Mouse (Mus musculus) forebrain, postnatal 0 days (tissue): ENCODE data around the gene Gnas. TPM values are rescaled to one million over a fixed set of nuclear protein-coding genes. Genes with fewer than 3 reads are reported as not detected.

ENCODE experiments used
- ATAC-seq: fragments of 200-750 bp; cut with Nextera tagmentation; 2 replicates; pipeline ENCODE4 v1.8.0; 2017; ENCODE audit warnings: mild to moderate bottlenecking, moderate library complexity
- DNase-seq: peaks from one replicate; pipeline ENCODE4 v3.0.0-alpha.2; 2015
- H3K27ac ChIP-seq: fragments of 300-500 bp; sonication (generic); 2 replicates; pipeline ENCODE4 v1.5.1; 2014; ENCODE audit warnings: low read depth, mild to moderate bottlenecking, antibody characterized with exemption, low read length, moderate library complexity, mixed read lengths
- H3K27me3 ChIP-seq: fragments of 300-500 bp; sonication (generic); 2 replicates; pipeline ENCODE4 v1.6.1; 2014; ENCODE audit warnings: mild to moderate bottlenecking, low read length, mixed read lengths; ENCODE audit not compliant: insufficient read depth
- H3K36me3 ChIP-seq: fragments of 300-500 bp; sonication (generic); 2 replicates; pipeline ENCODE4 v1.6.1; 2014; ENCODE audit warnings: mild to moderate bottlenecking, moderate library complexity; ENCODE audit not compliant: insufficient read depth
- H3K4me1 ChIP-seq: fragments of 300-500 bp; sonication (generic); 2 replicates; pipeline ENCODE4 v1.6.1; 2014; ENCODE audit warnings: antibody characterized with exemption; ENCODE audit not compliant: insufficient read depth
- H3K4me2 ChIP-seq: fragments of 300-500 bp; sonication (generic); 2 replicates; pipeline ENCODE4 v1.6.1; 2014; ENCODE audit warnings: low read depth, mild to moderate bottlenecking, moderate library complexity
- H3K4me3 ChIP-seq: fragments of 300-500 bp; sonication (generic); 2 replicates; pipeline ENCODE4 v1.5.1; 2014; ENCODE audit warnings: low read depth, low read length, mixed read lengths
- H3K9ac ChIP-seq: fragments of 300-500 bp; sonication (generic); 2 replicates; pipeline ENCODE4 v1.6.1; 2014; ENCODE audit warnings: mild to moderate bottlenecking
- H3K9me3 ChIP-seq: fragments of 300-500 bp; sonication (generic); 2 replicates; pipeline ENCODE4 v1.6.1; 2016; ENCODE audit warnings: low read length
- CTCF ChIP-seq: sonication (generic); IDR thresholded peaks from 2 replicates; pipeline ENCODE4 v1.5.1; 2016; ENCODE audit warnings: antibody characterized with exemption, control low read depth, low read depth
- WGBS: fragments of 180-500 bp; shearing (Covaris S2); extraction: QIAGEN DNeasy Blood & Tissue Kit; methylation state at CpG from one replicate; pipeline ENCODE4 v1.1.7; 2014; 5-methylcytosine and 5-hydroxymethylcytosine counted together
- polyA plus RNA-seq: library from polyadenylated mRNA; unstranded; fragments of >200 nt; fragmentation: Nextera tagmentation; extraction: Ambion mirVana; gene quantifications from 2 replicates; pipeline ENCODE4 v1.2.1, GENCODE M21; 2015
- total RNA-seq: library from RNA; depleted of rRNA; stranded (reverse); fragments of >200 nt; gene quantifications from 2 replicates; pipeline ENCODE4 v1.2.3, GENCODE M21; 2014

Gene Gnas
- total and polyA plus RNA-seq, 2 experiments from 2014 or later, result 1,512 to 1,604 TPM

DNA sequence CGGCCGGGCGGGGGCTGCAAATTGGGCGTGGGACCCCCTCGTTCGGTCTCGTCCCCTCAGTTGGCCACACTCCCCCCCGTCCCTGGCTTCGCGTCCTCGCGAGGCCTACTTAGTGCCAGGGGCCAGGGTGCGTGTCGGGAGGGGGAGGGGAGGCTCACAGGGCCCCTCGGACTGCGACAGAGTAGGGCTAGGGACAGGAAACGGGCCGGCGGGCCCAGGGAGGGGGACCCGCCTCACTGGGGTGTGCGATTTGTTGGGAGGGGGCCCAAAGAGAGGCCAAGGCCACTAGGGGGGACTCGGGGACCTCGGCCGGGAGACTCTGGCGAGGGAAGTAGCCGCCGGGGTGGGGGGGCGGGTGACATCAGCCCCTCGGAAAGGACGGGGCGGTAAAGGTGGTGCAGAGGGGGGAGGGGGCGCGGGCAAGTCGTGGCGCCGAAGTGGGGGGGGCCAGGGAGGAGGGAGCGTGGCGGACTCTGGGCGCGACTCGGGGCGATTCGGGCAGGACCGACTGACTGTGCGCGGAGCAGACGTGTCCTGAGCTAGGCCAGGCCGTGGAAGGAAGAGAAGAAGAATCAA lies 46.6 kb downstream of the Gnas start:
- H3K4me1 ChIP-seq, result peaks cover 17% of the 10 kb centered on the region; the same call in 1 of the 2 replicates
- H3K4me2 ChIP-seq, result peak overlapping the region; percentile 65
- no peaks in the 10 kb centered on the region for H3K27me3 ChIP-seq
- peak; percentile 36 for ATAC-seq
- H3K9me3 ChIP-seq, result no peaks in the 10 kb centered on the region
- no peaks in the 10 kb centered on the region for H3K36me3 ChIP-seq
- H3K27ac ChIP-seq, result peak overlapping the region; percentile 98
- DNase-seq, result peak; percentile 70
- peak overlapping the region; percentile 99 for H3K9ac ChIP-seq
- peak; percentile 38; the same call in 1 of the 2 replicates for TF ChIP-seq CTCF
- peak overlapping the region; percentile 96 for H3K4me3 ChIP-seq
- WGBS, result 3% methylated on average over 37 of the region's 48 CpGs

DNA sequence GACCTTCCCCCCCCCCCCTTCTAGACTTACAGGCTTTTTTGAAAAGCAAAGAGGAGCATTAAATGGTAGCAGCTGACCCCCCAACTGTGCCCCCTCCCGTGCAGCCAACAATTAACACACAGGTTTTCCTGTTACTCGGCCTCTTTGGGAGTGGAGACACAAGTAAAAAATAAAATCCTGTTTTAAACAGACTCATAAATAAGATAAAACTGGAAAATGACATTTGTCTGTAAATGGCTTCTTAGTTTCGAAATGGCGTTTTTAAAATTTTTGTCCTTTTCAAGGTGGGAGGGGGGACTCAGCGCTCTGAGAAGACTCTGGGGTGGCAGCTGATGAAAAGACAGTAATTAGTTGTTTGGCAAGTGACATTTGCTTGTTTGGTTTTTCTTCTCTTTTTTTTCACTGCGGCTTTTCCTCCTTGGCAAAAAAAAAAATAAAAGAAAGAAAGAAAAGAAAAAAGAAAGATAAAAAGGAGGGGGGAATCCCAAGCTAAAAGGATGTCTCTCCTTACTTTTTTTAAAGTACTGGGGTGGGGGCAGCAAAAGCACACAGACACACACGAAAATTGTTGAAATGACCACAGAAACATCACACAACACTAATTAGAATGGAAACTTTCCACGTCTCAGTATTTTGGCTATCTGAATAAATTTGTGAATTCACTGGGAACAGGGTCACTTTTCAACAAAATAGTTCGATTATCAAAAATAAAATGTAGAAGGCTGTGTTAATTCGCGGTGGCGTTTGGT lies 47.3 kb downstream of the Gnas start:
- peak overlapping the region; percentile 96 for H3K4me3 ChIP-seq
- no peaks in the 10 kb centered on the region for H3K9me3 ChIP-seq
- peaks cover 17% of the 10 kb centered on the region; the same call in 1 of the 2 replicates for H3K4me1 ChIP-seq
- no peak for TF ChIP-seq CTCF
- no peaks in the 10 kb centered on the region for H3K36me3 ChIP-seq
- WGBS, result 12% methylated on average over 11 of the region's 12 CpGs
- no peaks in the 10 kb centered on the region for H3K27me3 ChIP-seq
- peak overlapping the region; percentile 65 for H3K4me2 ChIP-seq
- no peak for DNase-seq
- peak overlapping the region; percentile 98 for H3K27ac ChIP-seq
- peak overlapping the region; percentile 99 for H3K9ac ChIP-seq
- no peak for ATAC-seq

DNA sequence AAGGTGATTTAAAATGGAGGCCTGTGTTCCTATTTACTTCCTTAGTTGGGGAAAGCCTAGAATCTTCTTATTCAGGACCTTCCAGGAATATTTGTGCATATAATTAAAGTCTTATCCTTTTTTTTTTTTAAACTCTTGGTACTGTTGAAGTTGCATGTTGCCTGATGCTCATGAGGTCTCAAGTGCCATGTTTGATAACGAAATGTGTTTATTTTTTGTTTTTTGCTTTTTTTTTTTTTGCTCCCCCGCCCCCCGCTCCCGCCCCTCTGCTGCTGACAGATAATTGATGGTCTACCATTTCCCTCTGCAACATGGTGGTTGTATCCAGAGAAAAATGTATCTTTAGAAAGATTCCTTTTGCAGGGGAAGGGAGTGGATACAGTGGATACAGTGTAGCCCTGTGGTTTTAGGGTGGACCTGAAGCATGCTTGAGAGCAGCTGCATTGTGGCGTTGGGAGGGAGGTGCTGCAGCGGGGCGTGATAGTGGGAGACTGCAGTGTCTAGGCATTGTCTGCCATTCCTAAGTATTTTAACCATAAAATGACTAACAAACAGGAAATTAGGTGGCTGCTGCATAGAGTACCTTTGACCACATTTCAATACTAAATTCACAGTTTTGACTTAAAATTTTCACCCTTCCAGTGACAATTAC lies 49.2 kb downstream of the Gnas start:
- no peaks in the 10 kb centered on the region for H3K27me3 ChIP-seq
- no peak overlapping the region for H3K9ac ChIP-seq
- H3K9me3 ChIP-seq, result no peaks in the 10 kb centered on the region
- H3K36me3 ChIP-seq, result no peaks in the 10 kb centered on the region
- DNase-seq (no peak), ATAC-seq (no peak)
- no peak overlapping the region for H3K27ac ChIP-seq
- no peak overlapping the region for H3K4me2 ChIP-seq
- no peak for TF ChIP-seq CTCF
- H3K4me1 ChIP-seq, result peaks cover 17% of the 10 kb centered on the region; the same call in 1 of the 2 replicates
- H3K4me3 ChIP-seq, result no peak overlapping the region
- 45% methylated on average over 7 of the region's 7 CpGs for WGBS

DNA sequence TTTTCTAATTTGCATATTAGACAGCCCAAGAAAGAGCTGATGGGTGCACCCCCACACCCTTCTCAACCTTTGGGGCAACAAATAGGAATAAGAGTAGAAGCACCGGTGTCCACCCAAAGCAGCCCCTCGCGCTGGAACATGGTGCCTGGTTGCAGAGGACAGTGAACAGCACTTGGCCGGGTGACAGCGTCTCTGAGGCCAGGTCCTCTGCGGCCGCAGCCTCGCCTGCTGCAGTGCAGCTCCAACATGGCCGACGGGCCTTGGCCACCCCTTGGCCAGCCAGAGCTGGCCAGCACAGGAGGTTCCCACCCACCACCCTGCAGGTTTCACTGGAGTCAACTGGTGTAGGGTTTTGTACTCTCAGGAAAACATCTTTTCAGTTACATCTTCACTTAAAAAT lies 50.3 kb downstream of the Gnas start:
- Histone ChIP-seq H3K4me2 (no peak overlapping the region), H3K27ac (no peak overlapping the region)
- TF ChIP-seq CTCF, result no peak

DNA sequence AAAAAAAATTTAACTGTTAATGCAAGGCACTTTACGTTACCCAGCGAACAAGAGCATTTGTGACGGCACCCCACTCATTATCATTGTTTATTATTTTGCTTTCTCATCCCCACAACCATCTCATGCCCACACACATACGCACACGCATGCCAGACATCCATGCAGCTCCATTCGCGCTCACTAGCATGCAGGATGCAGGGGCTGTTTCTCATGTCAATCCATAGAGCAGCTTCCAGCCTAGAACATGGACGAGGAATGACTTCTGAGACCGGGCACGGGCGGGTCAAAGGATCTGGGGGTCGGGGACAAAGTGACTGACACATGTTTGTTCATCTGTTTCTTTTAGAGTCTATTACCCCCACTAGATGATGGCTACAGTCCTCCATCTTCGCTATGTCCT lies 53.2 kb downstream of the Gnas start:
- Histone ChIP-seq H3K9me3 (no peaks in the 10 kb centered on the region), H3K4me2 (no peak overlapping the region), H3K4me3 (no peak overlapping the region), H3K4me1 (peaks cover 15% of the 10 kb centered on the region; the same call in 1 of the 2 replicates), H3K9ac (no peak overlapping the region), H3K27ac (no peak overlapping the region), H3K27me3 (no peaks in the 10 kb centered on the region), H3K36me3 (no peaks in the 10 kb centered on the region)
- 87% methylated on average over 13 of the region's 13 CpGs for WGBS
- ATAC-seq (no peak), DNase-seq (no peak)
- TF ChIP-seq CTCF, result no peak

More for the DNA sequence above, 50.3 kb downstream of the Gnas start:
- 73% methylated on average over 10 of the region's 10 CpGs for WGBS
- H3K36me3 ChIP-seq, result no peaks in the 10 kb centered on the region
- H3K9ac ChIP-seq, result no peak overlapping the region
- H3K27me3 ChIP-seq, result no peaks in the 10 kb centered on the region
- DNase-seq (no peak), ATAC-seq (no peak)
- peaks cover 17% of the 10 kb centered on the region; the same call in 1 of the 2 replicates for H3K4me1 ChIP-seq
- no peaks in the 10 kb centered on the region for H3K9me3 ChIP-seq
- no peak overlapping the region for H3K4me3 ChIP-seq

DNA sequence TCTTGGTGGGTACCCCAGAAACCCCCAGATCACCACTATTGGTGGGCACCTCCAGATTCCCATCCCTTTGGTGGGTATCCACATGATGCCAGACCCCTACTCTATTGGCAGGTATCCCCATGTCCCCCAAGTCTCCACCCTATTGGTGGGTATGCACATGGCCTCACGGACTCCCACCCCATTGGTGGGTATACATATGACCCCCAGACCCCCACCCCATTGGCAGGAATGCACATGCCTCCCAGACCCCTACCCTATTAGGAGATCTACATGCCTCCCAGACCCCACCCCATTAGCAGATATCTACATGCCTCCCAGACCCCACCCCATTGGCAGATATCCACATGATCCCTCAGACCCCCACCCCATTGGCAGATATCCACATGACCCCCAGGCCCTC lies 55.6 kb downstream of the Gnas start:
- 94% methylated on average over 1 of the region's 1 CpGs for WGBS
- no peak overlapping the region for H3K4me2 ChIP-seq
- no peaks in the 10 kb centered on the region for H3K9me3 ChIP-seq
- 0 out of 2 replicates have a peak, but pooled peaks cover 5% of the 10 kb centered on the region for H3K4me1 ChIP-seq
- no peak for TF ChIP-seq CTCF
- no peak overlapping the region for H3K27ac ChIP-seq
- no peak for ATAC-seq
- no peak for DNase-seq
- H3K4me3 ChIP-seq, result no peak overlapping the region
- peaks cover 2% of the 10 kb centered on the region; the same call in 1 of the 2 replicates for H3K36me3 ChIP-seq
- no peak overlapping the region for H3K9ac ChIP-seq
- H3K27me3 ChIP-seq, result no peaks in the 10 kb centered on the region
